Mouse (Mus musculus) CH12.LX (cell line): ENCODE results near the gene Tmem132d.

Experiments
- BHLHE40 ChIP-seq: IDR thresholded peaks from 2 replicates; pipeline ENCODE4 v1.6.1; 2011; ENCODE audit warnings: mild to moderate bottlenecking, low read depth, low read length, improper control_type of control experiment
- CTCF ChIP-seq, 2 experiments: IDR thresholded peaks in 1 of 2; conservative IDR thresholded peaks in 1 of 2; 2 replicates each; pipeline ENCODE4 v1.5.1; 2011 to 2012; ENCODE audit warnings: low read depth in 2 of 2, low read length in 2 of 2, improper control_type of control experiment in 1 of 2, inconsistent platforms in 1 of 2, mild to moderate bottlenecking in 1 of 2, moderate library complexity in 1 of 2
- HCFC1 ChIP-seq: IDR thresholded peaks from 2 replicates; pipeline ENCODE4 v1.6.1; 2012; ENCODE audit warnings: low read depth, mild to moderate bottlenecking, inconsistent platforms, low read length, improper control_type of control experiment
- MAFK ChIP-seq: IDR thresholded peaks from 2 replicates; pipeline ENCODE4 v1.6.1; 2011; ENCODE audit warnings: low read length, improper control_type of control experiment; ENCODE audit not compliant: insufficient replicate concordance
- MEF2A ChIP-seq: IDR thresholded peaks from 2 replicates; pipeline ENCODE4 v1.6.1; 2014; ENCODE audit warnings: low read depth, mild to moderate bottlenecking, inconsistent platforms, low read length, improper control_type of control experiment, borderline replicate concordance
- POLR2A ChIP-seq: IDR thresholded peaks from 2 replicates; pipeline ENCODE4 v1.6.1; 2011; ENCODE audit warnings: low read depth, mild to moderate bottlenecking, improper control_type of control experiment, low read length
- RCOR1 ChIP-seq: conservative IDR thresholded peaks from 2 replicates; pipeline ENCODE4 v1.6.1; 2012; ENCODE audit warnings: low read depth, mild to moderate bottlenecking, inconsistent platforms, low read length, improper control_type of control experiment
- UBTF ChIP-seq: IDR thresholded peaks from 2 replicates; pipeline ENCODE4 v1.6.1; 2012; ENCODE audit warnings: low read depth, mild to moderate bottlenecking, inconsistent platforms, low read length, improper control_type of control experiment, moderate library complexity
- ZC3H11A ChIP-seq: IDR thresholded peaks from 2 replicates; pipeline ENCODE4 v1.6.1; 2012; ENCODE audit warnings: low read depth, mild to moderate bottlenecking, inconsistent platforms, low read length, improper control_type of control experiment

GRCm38 (mm10) chr5:128405071-128405470, 27.8 kb downstream of the Tmem132d start:
- TF ChIP-seq POLR2A: no peak
- TF ChIP-seq MAFK: no peak
- no peak for TF ChIP-seq CTCF (conservative IDR thresholded peaks at IDR 0.05 in 1 of 2, IDR thresholded peaks at IDR 0.05 in 1 of 2; ENCODE audit: low read depth in 2 of 2, low read length in 2 of 2)
- no peak for TF ChIP-seq MEF2A
- TF ChIP-seq BHLHE40: no peak
- no peak for TF ChIP-seq ZC3H11A
- no peak for TF ChIP-seq RCOR1
- no peak for TF ChIP-seq HCFC1
- no peak for TF ChIP-seq UBTF
